Mouse (Mus musculus) E14TG2a.4 (cell line): Measurements from ENCODE around the gene Chrm3.

ENCODE experiments used
- CTCF ChIP-seq: conservative IDR thresholded peaks from 2 replicates; pipeline ENCODE4 v1.5.1; 2014; ENCODE audit warnings: low read length
- NANOG ChIP-seq: IDR thresholded peaks from 2 replicates; pipeline ENCODE4 v1.6.1; 2014; ENCODE audit warnings: borderline replicate concordance, low read length, mixed read lengths
- POU5F1 ChIP-seq: IDR thresholded peaks from 2 replicates; pipeline ENCODE4 v1.6.1; 2014; ENCODE audit warnings: low read length, borderline replicate concordance

GRCm38 (mm10) chr13:10068927-10069580 is 291.6 kb downstream of the Chrm3 start:
- TF ChIP-seq CTCF (no peak), POU5F1 (no peak), NANOG (no peak)
